Mouse (Mus musculus): ENCODE results near the gene Phb2. TPM values are rescaled to one million over a fixed set of nuclear protein-coding genes. Genes with fewer than 3 reads are reported as not detected.
"Not testable (repeated sequence)": the region's sequence is repeated elsewhere in the genome, so short reads cannot be mapped to it uniquely, and the experiment has no call there.

The Phb2 gene
- polyA plus RNA-seq, 1 experiment from 2014 or later = 436 TPM

DNA sequence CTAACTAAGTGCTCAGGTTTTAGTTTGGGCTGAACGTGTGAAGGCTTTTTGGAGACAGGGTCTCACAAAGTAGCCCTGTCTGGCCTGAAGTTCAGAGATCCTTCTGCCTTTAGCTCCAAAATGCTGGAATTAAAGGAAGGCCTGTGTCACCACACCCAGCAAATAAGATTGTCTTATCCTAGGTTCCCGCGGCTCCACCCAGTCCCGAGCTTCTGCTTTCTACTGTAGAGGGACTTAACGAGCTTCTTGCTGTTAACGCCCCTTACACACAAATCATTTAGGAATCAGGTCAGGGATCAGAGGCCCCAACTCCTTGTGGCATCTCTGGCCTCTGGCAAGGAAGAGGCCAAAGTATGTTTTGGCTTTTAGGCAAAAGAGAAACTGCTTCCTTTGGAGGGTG is 40.0 kb upstream of the Phb2 start:
- no peak for ATAC-seq (replicated peaks; ENCODE audit: low FRiP score, low TSS enrichment, low read depth)
- Histone ChIP-seq H3K4me2 (ENCODE audit: low read length) (no peak overlapping the region), H3K4me3 (ENCODE audit: low read depth, low read length) (no peak overlapping the region), H3K4me1 (replicated peaks; ENCODE audit: control insufficient read depth, insufficient read depth, low read length) (no peaks in the 10 kb centered on the region), H3K9me3 (ENCODE audit: control insufficient read depth, low read length) (no peaks in the 10 kb centered on the region), H3K27ac (ENCODE audit: low read depth) (no peak overlapping the region), H3K27me3 (replicated peaks; ENCODE audit: control insufficient read depth, insufficient read depth, low read length) (no peaks in the 10 kb centered on the region), H3K9ac (ENCODE audit: low read length) (no peak overlapping the region), H3K36me3 (ENCODE audit: control insufficient read depth, insufficient read depth, low read length) (peaks cover 7% of the 10 kb centered on the region)
- 58% methylated on average over 6 of the region's 6 CpGs for WGBS
- DNase-seq (ENCODE audit: low spot score) = no peak

DNA sequence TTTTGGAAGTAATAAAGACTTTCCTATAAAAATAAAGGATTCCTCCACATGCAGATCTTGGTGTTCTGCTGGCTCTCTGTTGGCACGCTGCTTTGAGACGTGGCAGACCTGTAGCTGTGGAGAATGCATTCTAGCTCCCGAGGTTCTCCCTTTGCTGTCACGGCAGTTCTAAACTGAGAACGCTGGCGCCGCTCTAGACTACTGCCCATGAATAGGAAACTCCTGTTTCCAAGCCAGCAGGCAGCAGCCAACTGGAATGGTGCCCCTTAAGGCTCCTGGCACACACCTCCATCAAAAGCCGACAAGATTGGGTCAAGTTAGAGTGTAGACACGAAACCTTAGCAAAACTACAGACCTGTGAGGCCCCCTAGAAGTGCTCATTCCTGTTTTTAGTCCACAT is 38.5 kb upstream of the Phb2 start:
- no peaks in the 10 kb centered on the region for H3K4me1 ChIP-seq (replicated peaks; ENCODE audit: control insufficient read depth, insufficient read depth, low read length)
- ATAC-seq (replicated peaks; ENCODE audit: low FRiP score, low TSS enrichment, low read depth) (no peak), DNase-seq (ENCODE audit: low spot score) (no peak)
- H3K27me3 ChIP-seq (replicated peaks; ENCODE audit: control insufficient read depth, insufficient read depth, low read length) = no peaks in the 10 kb centered on the region
- no peak overlapping the region for H3K4me3 ChIP-seq (ENCODE audit: low read depth, low read length)
- no peak overlapping the region for H3K4me2 ChIP-seq (ENCODE audit: low read length)
- peaks cover 7% of the 10 kb centered on the region for H3K36me3 ChIP-seq (ENCODE audit: control insufficient read depth, insufficient read depth, low read length)
- H3K9ac ChIP-seq (ENCODE audit: low read length) = no peak overlapping the region
- 95% methylated on average over 9 of the region's 9 CpGs for WGBS
- H3K9me3 ChIP-seq (ENCODE audit: control insufficient read depth, low read length) = no peaks in the 10 kb centered on the region
- H3K27ac ChIP-seq (ENCODE audit: low read depth) = no peak overlapping the region

DNA sequence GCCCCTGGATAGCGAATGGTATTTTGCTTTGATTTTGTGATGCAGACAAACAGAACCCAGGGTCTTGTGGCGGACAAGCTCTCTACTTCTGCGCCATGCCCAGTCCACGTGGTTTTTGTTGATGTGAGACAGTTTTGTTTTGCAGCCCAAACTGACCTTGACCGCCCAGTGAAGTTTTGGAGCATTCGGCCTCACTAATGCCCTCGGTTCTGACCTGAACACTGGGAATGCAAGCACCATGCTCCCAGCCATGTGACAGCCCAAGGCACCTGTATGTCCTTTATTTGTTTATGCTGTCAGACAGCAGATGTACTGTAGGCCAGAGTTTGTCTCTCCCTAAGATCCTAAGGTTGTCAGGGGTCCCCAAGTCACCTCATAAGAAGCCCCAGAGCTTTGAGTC is 37.5 kb upstream of the Phb2 start:
- ATAC-seq (replicated peaks; ENCODE audit: low FRiP score, low TSS enrichment, low read depth) (no peak), DNase-seq (ENCODE audit: low spot score) (no peak)
- Histone ChIP-seq H3K4me1 (replicated peaks; ENCODE audit: control insufficient read depth, insufficient read depth, low read length) (no peaks in the 10 kb centered on the region), H3K9me3 (ENCODE audit: control insufficient read depth, low read length) (no peaks in the 10 kb centered on the region), H3K27me3 (replicated peaks; ENCODE audit: control insufficient read depth, insufficient read depth, low read length) (no peaks in the 10 kb centered on the region), H3K9ac (ENCODE audit: low read length) (no peak overlapping the region), H3K4me2 (ENCODE audit: low read length) (no peak overlapping the region), H3K36me3 (ENCODE audit: control insufficient read depth, insufficient read depth, low read length) (peaks cover 7% of the 10 kb centered on the region), H3K4me3 (ENCODE audit: low read depth, low read length) (no peak overlapping the region), H3K27ac (ENCODE audit: low read depth) (no peak overlapping the region)
- 89% methylated on average over 7 of the region's 7 CpGs for WGBS

DNA sequence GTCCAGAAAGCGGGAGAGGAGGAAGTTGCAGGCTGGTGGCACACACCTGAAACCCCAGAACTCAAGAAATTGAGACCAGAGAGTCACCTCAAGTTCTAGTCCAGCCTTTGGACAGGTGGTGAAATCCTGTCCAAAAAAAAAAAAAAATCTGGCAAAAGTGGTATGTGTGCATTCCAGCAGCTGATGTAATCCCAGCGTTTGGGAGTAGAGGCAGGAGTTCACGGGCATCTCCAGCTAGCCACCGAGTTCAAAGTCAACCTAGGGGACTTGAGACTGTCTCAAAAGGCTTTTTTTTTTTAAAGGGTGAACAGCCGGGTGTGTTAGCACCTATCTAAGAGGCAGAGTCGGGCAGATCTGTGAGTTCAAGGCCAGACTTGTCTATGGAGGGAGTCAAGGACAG is 36.0 kb upstream of the Phb2 start:
- Histone ChIP-seq H3K36me3 (ENCODE audit: control insufficient read depth, insufficient read depth, low read length) (peaks cover 7% of the 10 kb centered on the region), H3K27ac (ENCODE audit: low read depth) (no peak overlapping the region), H3K4me1 (replicated peaks; ENCODE audit: control insufficient read depth, insufficient read depth, low read length) (no peaks in the 10 kb centered on the region), H3K4me3 (ENCODE audit: low read depth, low read length) (no peak overlapping the region), H3K9me3 (ENCODE audit: control insufficient read depth, low read length) (no peaks in the 10 kb centered on the region), H3K9ac (ENCODE audit: low read length) (no peak overlapping the region), H3K27me3 (replicated peaks; ENCODE audit: control insufficient read depth, insufficient read depth, low read length) (no peaks in the 10 kb centered on the region), H3K4me2 (ENCODE audit: low read length) (no peak overlapping the region)
- 85% methylated on average over 6 of the region's 6 CpGs for WGBS
- DNase-seq (ENCODE audit: low spot score) (no peak), ATAC-seq (replicated peaks; ENCODE audit: low FRiP score, low TSS enrichment, low read depth) (no peak)

DNA sequence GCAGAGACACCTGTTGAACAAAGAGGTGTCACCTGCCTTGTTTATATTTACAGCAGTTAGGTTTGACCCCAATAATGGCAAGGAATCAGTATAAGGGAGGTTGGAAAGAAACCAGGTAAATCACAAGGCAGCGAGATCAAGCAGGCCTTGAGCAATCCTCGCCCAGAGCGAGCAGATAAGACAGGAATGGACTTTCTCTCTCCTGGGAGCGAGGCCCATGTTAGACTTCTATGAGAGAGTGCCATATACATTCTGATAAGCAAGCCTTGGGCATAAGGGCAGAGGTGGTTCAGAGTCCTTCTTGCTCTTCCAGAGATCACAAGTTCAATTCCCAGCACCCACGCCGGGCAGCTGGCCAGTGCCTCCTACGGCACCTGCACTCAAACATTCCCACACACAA is 33.4 kb upstream of the Phb2 start:
- no peaks in the 10 kb centered on the region for H3K27me3 ChIP-seq (replicated peaks; ENCODE audit: control insufficient read depth, insufficient read depth, low read length)
- ATAC-seq (replicated peaks; ENCODE audit: low FRiP score, low TSS enrichment, low read depth) = no peak
- DNase-seq (ENCODE audit: low spot score) = no peak
- H3K4me3 ChIP-seq (ENCODE audit: low read depth, low read length) = no peak overlapping the region
- H3K9ac ChIP-seq (ENCODE audit: low read length) = no peak overlapping the region
- H3K36me3 ChIP-seq (ENCODE audit: control insufficient read depth, insufficient read depth, low read length) = peaks cover 7% of the 10 kb centered on the region
- H3K27ac ChIP-seq (ENCODE audit: low read depth) = no peak overlapping the region
- no peaks in the 10 kb centered on the region for H3K4me1 ChIP-seq (replicated peaks; ENCODE audit: control insufficient read depth, insufficient read depth, low read length)
- 87% methylated on average over 7 of the region's 7 CpGs for WGBS
- no peaks in the 10 kb centered on the region for H3K9me3 ChIP-seq (ENCODE audit: control insufficient read depth, low read length)
- H3K4me2 ChIP-seq (ENCODE audit: low read length) = no peak overlapping the region

DNA sequence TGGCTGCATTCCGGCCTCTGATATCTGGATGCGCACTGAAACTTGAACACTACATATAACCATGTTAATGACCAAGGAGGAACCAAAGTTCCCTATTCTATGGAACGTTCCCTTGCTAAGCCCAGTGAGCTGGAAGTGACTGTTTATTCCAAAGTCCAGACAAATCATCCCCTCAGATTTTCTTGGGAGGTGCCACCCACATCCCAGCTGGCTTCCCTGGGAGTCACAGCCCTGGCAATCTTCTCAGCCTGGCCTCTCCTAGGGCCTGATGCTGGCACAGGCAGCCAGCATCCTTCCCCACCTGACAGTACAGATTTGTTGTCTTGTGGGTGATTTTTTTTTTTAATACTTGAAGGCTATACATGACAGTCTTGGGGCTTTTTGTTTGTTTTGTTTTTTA is 32.6 kb upstream of the Phb2 start:
- H3K9me3 ChIP-seq (ENCODE audit: control insufficient read depth, low read length) = no peaks in the 10 kb centered on the region
- no peak overlapping the region for H3K4me2 ChIP-seq (ENCODE audit: low read length)
- no peak for ATAC-seq (replicated peaks; ENCODE audit: low FRiP score, low TSS enrichment, low read depth)
- H3K4me1 ChIP-seq (replicated peaks; ENCODE audit: control insufficient read depth, insufficient read depth, low read length) = no peaks in the 10 kb centered on the region
- 84% methylated on average over 3 of the region's 3 CpGs for WGBS
- H3K4me3 ChIP-seq (ENCODE audit: low read depth, low read length) = no peak overlapping the region
- H3K27ac ChIP-seq (ENCODE audit: low read depth) = no peak overlapping the region
- H3K9ac ChIP-seq (ENCODE audit: low read length) = no peak overlapping the region
- H3K27me3 ChIP-seq (replicated peaks; ENCODE audit: control insufficient read depth, insufficient read depth, low read length) = no peaks in the 10 kb centered on the region
- peaks cover 7% of the 10 kb centered on the region for H3K36me3 ChIP-seq (ENCODE audit: control insufficient read depth, insufficient read depth, low read length)
- DNase-seq (ENCODE audit: low spot score) = no peak

DNA sequence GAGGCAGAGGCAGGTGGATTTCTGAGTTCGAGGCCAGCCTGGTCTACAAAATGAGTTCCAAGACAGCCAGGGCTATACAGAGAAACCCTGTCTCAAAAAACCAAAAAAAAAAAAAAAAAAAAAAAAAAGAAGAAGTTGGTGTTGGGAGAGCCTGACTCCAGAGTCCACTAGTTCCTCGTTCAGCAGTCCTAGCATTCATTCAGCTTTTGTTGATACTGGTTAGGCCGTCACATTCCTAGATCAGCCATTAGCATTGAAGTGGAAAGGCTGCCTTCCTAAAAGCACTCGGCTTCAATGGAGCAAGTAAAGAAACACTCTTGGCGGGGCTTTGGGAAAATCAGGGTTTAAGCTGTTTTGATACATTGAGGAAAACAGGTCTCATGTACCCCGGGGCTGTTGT is 29.8 kb upstream of the Phb2 start:
- not testable (repeated sequence) for H3K4me2 ChIP-seq (ENCODE audit: low read length)
- 71% methylated on average over 6 of the region's 6 CpGs for WGBS

DNA sequence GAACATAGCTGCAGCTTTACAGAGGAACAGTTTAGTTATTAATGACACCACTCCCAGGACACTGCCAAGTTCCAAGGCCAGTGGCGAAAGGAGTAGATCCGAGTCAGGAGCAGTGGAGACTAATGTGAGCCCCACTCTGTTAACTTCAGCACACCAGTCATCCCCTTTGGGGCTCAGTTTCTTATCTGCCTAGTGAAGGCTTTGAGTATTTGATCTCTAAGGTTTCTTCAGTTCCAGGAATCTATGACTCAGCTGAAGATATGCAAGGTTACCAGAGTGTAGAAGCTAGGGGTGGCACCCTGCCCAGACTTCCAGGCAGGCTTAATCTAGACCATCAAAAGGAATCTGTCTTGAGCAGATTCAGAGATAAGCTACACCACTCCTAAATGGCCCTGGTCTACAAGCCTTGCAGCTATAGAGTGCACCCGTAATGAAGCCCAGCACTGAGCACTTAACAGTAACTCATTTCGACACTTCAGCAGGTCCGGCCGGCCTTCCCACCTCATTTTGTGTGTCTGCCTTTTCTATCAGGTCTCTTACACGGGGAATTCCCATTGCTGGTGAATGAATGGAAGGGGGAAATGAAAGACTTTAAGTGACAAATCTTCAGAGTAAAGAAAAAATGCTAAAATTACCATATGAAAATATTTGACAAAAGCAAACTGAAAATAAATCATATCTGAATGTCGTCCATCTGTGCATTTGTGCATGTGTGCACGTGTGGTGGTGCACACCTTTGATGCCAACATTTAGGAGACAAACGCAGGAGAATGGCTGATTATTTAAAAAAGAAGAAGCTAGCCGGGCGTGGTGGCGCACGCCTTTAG is 28.3 kb upstream of the Phb2 start:
- no peak overlapping the region for H3K9ac ChIP-seq (ENCODE audit: low read length)
- WGBS = 72% methylated on average over 14 of the region's 14 CpGs
- H3K27me3 ChIP-seq (replicated peaks; ENCODE audit: control insufficient read depth, insufficient read depth, low read length) = no peaks in the 10 kb centered on the region
- no peaks in the 10 kb centered on the region for H3K36me3 ChIP-seq (ENCODE audit: control insufficient read depth, insufficient read depth, low read length)
- H3K4me1 ChIP-seq (replicated peaks; ENCODE audit: control insufficient read depth, insufficient read depth, low read length) = no peaks in the 10 kb centered on the region
- ATAC-seq (replicated peaks; ENCODE audit: low FRiP score, low TSS enrichment, low read depth) = no peak; the same call in 1 of the 2 replicates
- no peak for DNase-seq (ENCODE audit: low spot score)
- H3K4me2 ChIP-seq (ENCODE audit: low read length) = no peak overlapping the region
- no peaks in the 10 kb centered on the region for H3K9me3 ChIP-seq (ENCODE audit: control insufficient read depth, low read length)
- H3K4me3 ChIP-seq (ENCODE audit: low read depth, low read length) = no peak overlapping the region
- no peak overlapping the region for H3K27ac ChIP-seq (ENCODE audit: low read depth)

More for the DNA sequence above, 29.8 kb upstream of the Phb2 start:
- not testable (repeated sequence) for H3K36me3 ChIP-seq (ENCODE audit: control insufficient read depth, insufficient read depth, low read length); H3K27me3 ChIP-seq (replicated peaks; ENCODE audit: control insufficient read depth, insufficient read depth, low read length); H3K9ac ChIP-seq (ENCODE audit: low read length); ATAC-seq (replicated peaks; ENCODE audit: low FRiP score, low TSS enrichment, low read depth); H3K4me1 ChIP-seq (replicated peaks; ENCODE audit: control insufficient read depth, insufficient read depth, low read length); H3K27ac ChIP-seq (ENCODE audit: low read depth); H3K9me3 ChIP-seq (ENCODE audit: control insufficient read depth, low read length); DNase-seq (ENCODE audit: low spot score); H3K4me3 ChIP-seq (ENCODE audit: low read depth, low read length)
